Mouse (Mus musculus): Measurements from ENCODE around the gene Ptpn5.

The Ptpn5 gene

DNA sequence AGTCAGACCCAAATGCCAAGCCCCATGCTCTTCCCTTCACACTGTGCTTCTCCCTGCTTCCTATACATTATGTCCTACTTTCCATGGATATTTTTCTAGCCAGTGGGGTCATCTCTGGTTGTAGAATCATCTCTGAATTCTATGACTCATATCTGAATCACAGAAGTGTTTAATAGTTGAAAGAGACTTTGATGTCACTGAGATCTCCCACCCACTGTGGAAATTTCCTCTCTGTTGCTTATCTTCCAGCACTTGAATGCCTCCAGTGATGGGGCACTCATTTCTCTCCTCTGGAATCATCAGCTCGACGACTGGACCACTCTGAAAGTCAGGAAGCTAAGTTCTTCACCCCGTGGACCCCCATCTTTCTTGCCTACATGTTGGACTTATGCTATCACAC lies 22.4 kb downstream of the Ptpn5 start:
- no peak for DNase-seq (ENCODE audit: low spot score)

DNA sequence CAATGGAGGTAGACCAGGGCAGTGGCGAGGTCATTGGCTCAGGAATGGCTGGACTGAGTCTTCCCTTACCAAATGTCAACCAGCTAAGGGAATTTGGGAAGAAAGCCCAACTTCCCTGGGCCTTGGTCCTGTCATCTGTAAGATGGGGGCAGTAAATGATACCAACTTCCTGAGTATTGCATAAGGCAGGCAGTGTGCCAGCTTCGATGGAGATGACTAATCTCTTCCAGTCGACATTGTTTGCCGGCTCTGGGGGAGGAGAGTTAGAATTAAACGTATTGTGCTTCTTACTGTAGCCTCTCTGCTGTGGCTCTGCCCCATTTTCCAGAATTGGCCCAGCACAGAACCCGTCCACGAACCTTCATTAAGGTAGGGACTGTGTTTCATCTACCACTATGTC lies 23.0 kb downstream of the Ptpn5 start:
- no peak for DNase-seq (ENCODE audit: low spot score)

DNA sequence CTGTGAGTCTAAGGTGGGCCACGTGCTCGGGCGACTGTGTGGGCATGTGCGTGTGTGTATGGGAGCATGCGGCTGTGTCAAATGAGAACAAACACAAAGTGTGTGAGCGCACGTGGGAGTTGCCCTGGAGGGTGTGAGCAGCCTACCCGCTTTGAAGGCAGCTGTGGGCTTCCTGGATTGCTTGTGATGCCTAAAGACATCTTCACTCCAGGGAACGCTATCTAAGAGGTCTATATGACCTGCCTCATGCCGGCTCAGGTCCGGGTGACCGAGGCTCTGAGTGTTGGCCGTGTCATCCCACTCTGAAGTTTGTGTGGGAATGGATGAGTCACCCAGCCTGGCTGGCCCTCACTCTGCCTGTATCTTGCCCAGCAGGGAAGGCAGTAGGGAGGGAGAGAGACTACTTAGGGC lies 24.7 kb downstream of the Ptpn5 start:
- no peak for DNase-seq (ENCODE audit: low spot score)

GRCm38 (mm10) chr7:47106949-47107348 lies 26.5 kb downstream of the Ptpn5 start:
- DNase-seq (ENCODE audit: low spot score) = no peak

GRCm38 (mm10) chr7:47103671-47104414 lies 29.6 kb downstream of the Ptpn5 start:
- DNase-seq (ENCODE audit: low spot score) = no peak

- DNase-seq (ENCODE audit: low spot score) = no peak
Observed at GRCm38 (mm10) chr7:47102970-47103369, 30.5 kb downstream of the Ptpn5 start.

GRCm38 (mm10) chr7:47100615-47101014 lies 32.9 kb downstream of the Ptpn5 start:
- no peak for DNase-seq (ENCODE audit: low spot score)

- DNase-seq (ENCODE audit: low spot score) = no peak
Observed at GRCm38 (mm10) chr7:47099306-47099705, 34.2 kb downstream of the Ptpn5 start.

- DNase-seq (ENCODE audit: low spot score) = no peak
Observed at GRCm38 (mm10) chr7:47098044-47098443, 35.4 kb downstream of the Ptpn5 start.

DNA sequence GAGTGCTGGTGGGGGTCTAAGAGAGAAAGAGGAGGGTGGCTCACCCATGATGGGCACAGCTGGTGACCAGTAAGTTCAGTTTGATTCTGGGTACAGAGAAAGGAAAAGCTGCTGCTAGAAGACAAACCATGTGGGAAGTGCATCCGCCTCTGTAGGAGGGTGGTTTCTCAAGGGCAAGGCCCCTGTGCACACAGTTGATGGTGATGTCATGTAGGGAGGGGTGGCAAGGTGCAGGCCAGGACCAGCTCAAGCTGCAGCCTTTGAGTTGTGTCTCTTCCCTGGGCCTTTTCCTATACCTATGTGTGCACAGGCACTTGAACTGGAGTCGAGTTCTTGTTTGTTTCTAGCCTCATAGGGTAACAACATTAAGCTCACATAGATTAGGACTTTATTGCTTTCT lies 38.5 kb downstream of the Ptpn5 start:
- DNase-seq (ENCODE audit: low spot score) = no peak

GRCm38 (mm10) chr7:47093935-47094334 lies 39.5 kb downstream of the Ptpn5 start:
- no peak for DNase-seq (ENCODE audit: low spot score)

- no peak for DNase-seq (ENCODE audit: low spot score)
Observed at GRCm38 (mm10) chr7:47085075-47085474, 48.4 kb downstream of the Ptpn5 start.

- DNase-seq (ENCODE audit: low spot score) = peak; percentile 34
Observed at GRCm38 (mm10) chr7:47081277-47081676, 52.2 kb downstream of the Ptpn5 start.

GRCm38 (mm10) chr7:47080868-47081267 lies 52.6 kb downstream of the Ptpn5 start:
- DNase-seq (ENCODE audit: low spot score) = no peak

DNA sequence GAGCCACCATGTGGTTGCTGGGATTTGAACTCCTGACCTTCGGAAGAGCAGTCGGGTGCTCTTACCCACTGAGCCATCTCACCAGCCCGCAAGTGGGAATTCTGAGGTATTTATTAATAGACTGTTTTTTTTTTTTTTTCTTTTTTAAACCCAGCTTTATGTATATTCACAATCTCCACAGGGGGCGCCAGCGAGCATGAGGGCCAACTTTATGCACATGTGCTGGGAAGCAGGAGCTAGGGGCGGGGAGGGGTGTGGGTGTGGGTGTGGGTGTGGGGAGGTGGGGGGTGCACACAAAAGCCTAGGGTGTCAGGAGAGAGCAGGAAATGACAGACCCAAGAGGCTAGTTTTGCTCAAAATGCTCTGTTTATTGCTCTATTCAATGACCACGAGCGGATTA lies 56.0 kb downstream of the Ptpn5 start:
- no peak for DNase-seq (ENCODE audit: low spot score)

GRCm38 (mm10) chr7:47076729-47077128 lies 56.8 kb downstream of the Ptpn5 start:
- DNase-seq (ENCODE audit: low spot score) = no peak

DNA sequence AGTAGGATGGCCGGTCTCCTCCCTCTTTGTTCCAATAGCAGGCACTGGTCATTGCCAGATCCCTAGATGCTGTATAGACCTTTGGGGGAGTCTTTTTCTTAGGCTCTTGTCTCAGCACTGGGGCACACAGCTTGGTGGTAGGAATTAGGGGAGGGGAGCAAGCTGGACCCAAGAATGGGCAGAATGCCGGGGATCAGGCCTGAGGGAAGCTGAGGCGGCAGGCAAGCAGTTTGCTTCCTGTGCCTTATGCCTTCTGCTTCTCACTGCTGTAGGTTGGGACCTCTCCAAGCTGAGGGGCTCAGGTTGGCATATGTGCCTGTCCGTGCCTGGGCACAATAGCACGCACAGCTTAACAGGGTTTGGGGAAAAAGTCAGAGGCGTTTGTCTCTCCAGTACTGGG lies 57.3 kb downstream of the Ptpn5 start:
- DNase-seq (ENCODE audit: low spot score) = no peak

GRCm38 (mm10) chr7:47073536-47074521 lies 59.7 kb downstream of the Ptpn5 start:
- DNase-seq (ENCODE audit: low spot score) = no peak

DNA sequence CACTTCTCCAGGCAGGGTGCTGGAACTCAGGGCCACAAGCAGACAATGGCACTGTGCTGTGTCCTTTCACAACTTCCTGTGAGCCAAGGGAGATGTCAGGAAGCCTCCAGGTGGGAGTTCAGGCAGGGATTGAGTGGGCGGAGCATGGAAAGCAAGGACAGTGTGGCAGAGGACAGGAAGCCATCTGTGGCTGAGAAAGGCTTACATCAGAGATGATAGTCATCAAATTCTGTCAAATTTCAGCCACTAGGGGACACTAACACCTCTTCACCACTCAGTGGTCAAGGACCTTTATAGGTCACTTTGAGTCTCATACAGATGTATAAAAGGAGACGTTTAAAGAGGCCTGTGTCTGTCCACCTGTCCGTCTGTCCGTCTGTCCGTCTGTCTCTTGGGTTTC lies 60.9 kb downstream of the Ptpn5 start:
- no peak for DNase-seq (ENCODE audit: low spot score)

DNA sequence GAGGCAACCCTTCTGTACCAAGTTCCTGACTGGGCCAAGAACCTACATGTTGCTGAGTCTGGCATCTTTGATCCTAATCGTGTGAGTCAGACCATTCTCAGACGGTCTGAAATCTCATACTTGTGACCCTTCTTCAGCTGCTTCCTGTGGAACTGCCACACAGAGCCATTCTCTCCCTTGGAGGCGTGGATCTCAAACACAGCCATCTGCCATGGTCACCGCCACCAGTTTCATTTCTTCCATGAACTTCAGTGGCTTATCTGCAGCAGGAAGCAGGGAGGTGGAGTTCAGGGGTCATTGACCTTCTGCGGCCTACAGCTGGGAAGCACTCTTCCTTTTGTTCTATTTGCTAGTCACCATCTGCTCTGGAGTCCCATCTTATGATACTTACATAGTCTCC lies 65.6 kb downstream of the Ptpn5 start:
- no peak for DNase-seq (ENCODE audit: low spot score)

GRCm38 (mm10) chr7:47066942-47067341 lies 66.5 kb downstream of the Ptpn5 start:
- no peak for DNase-seq (ENCODE audit: low spot score)

GRCm38 (mm10) chr7:47061560-47061959 lies 71.9 kb downstream of the Ptpn5 start:
- DNase-seq (ENCODE audit: low spot score) = no peak

DNA sequence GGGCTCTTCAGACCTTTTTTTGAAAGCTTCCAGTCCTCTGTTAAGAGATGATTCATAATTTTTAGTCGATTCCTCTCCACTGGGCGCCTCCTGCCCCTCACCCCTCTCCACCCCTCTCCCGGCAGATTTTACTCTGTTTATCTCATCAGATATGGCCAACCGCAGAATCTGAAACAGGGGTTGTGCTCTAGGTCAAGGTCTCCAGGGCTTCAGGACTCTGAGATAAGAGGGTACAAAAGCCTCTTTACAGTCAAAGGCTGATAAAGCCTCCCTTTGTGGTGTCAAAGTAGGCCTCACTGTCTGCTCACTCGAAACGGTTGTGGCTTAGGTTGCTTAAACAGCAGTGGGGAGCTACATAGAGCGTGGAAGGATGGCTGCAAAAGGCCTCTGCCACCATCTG lies 74.1 kb downstream of the Ptpn5 start:
- no peak for DNase-seq (ENCODE audit: low spot score)

Measured in MN1 (cell line).